Mouse (Mus musculus) lung, embryonic 14.5 days (tissue): ENCODE measurements around the gene Atrnl1. TPM values are rescaled to one million over a fixed set of nuclear protein-coding genes. Genes with fewer than 3 reads are reported as not detected.

Experiments
- ATAC-seq: fragments of 200-750 bp; cut with Nextera tagmentation; 2 replicates; pipeline ENCODE4 v1.8.0; 2017; ENCODE audit warnings: mild to moderate bottlenecking, moderate TSS enrichment, moderate library complexity; ENCODE audit not compliant: insufficient read depth
- DNase-seq: peaks from one replicate; pipeline ENCODE4 v3.0.0-alpha.2; 2015
- H3K27ac ChIP-seq: fragments of 300-500 bp; sonication (generic); 2 replicates; pipeline ENCODE4 v1.5.1; 2014; ENCODE audit warnings: low read depth, mild to moderate bottlenecking, moderate library complexity
- H3K27me3 ChIP-seq: fragments of 300-500 bp; sonication (generic); 2 replicates; pipeline ENCODE4 v1.6.1; 2014; ENCODE audit warnings: low read length, control low read depth; ENCODE audit not compliant: insufficient read depth
- H3K36me3 ChIP-seq: fragments of 300-500 bp; sonication (generic); 2 replicates; pipeline ENCODE4 v1.6.1; 2014; ENCODE audit warnings: control low read depth; ENCODE audit not compliant: insufficient read depth
- H3K4me1 ChIP-seq: fragments of 300-500 bp; sonication (generic); 2 replicates; pipeline ENCODE4 v1.6.1; 2014; ENCODE audit warnings: antibody characterized with exemption, control low read depth; ENCODE audit not compliant: insufficient read depth
- H3K4me2 ChIP-seq: fragments of 300-500 bp; sonication (generic); 2 replicates; pipeline ENCODE4 v1.6.1; 2014; ENCODE audit warnings: mild to moderate bottlenecking
- H3K4me3 ChIP-seq: fragments of 300-500 bp; sonication (generic); 2 replicates; pipeline ENCODE4 v1.5.1; 2014; ENCODE audit warnings: low read depth, low read length
- H3K9ac ChIP-seq: fragments of 300-500 bp; sonication (generic); 2 replicates; pipeline ENCODE4 v1.6.1; 2014
- H3K9me3 ChIP-seq: fragments of 300-500 bp; sonication (generic); 2 replicates; pipeline ENCODE4 v1.6.1; 2016; ENCODE audit warnings: low read depth, low read length, control low read depth
- CTCF ChIP-seq: IDR thresholded peaks from 2 replicates; pipeline ENCODE4 v1.5.1; 2016; ENCODE audit warnings: antibody characterized with exemption, low read depth
- WGBS: fragments of 180-500 bp; shearing (Covaris S2); extraction: QIAGEN DNeasy Blood & Tissue Kit; methylation state at CpG from one replicate; pipeline ENCODE4 v1.1.7; 2014; 5-methylcytosine and 5-hydroxymethylcytosine counted together
- polyA plus RNA-seq: library from polyadenylated mRNA; unstranded; fragments of >200 nt; fragmentation: Nextera tagmentation; extraction: Ambion mirVana; gene quantifications from 2 replicates; pipeline ENCODE4 v1.2.1, GENCODE M21; 2014

The Atrnl1 gene
- polyA plus RNA-seq, 1 experiment from 2014 or later: 7.1 TPM

DNA sequence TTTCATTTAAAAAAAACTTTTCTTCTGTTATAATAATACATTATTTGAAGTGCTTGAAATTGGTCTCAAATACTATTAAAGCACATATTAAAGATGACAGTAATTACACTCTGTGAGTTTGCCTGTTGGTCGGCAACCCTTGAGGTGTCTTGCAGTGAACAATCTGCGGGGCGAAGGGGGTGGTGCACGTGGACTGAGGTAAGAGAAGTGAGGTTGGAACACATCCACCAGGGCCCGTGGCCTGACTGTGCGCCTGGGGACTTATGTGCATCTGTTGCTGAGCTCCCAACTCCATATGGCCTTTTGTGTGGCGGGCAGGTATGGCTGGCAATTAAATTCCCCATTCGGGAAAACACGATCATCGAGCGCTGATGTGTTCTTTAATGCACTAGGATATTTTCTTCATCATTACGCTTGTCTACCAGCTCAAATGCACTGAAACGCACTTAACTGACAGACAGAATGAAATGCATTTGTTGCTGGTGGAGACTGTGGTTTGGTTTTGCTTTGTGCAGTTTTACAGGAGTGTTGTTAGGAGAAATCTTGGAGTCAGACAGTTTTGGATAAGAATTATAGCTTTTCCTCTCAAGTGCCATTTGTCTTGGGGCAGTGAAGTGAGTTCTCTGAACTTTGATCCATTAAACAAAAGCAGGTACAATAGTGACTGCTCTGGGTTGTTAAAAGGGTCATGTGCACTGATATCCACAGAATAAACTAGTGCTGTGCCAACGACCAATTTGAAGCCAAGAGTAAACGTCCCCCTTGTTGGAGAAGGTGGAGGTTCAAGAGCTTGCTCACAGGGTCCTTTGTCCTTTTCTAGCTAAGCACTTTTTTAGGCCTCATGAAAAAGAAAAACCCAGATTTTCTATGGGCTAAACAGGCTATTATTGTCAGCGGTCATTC lies 351.2 kb downstream of the Atrnl1 start:
- ATAC-seq (no peak), DNase-seq (no peak)
- no peaks in the 10 kb centered on the region for H3K4me1 ChIP-seq
- H3K27ac ChIP-seq: no peak overlapping the region
- no peaks in the 10 kb centered on the region for H3K27me3 ChIP-seq
- H3K4me3 ChIP-seq: no peak overlapping the region
- WGBS: 81% methylated on average over 16 of the region's 16 CpGs
- no peaks in the 10 kb centered on the region for H3K9me3 ChIP-seq
- no peak overlapping the region for H3K9ac ChIP-seq
- TF ChIP-seq CTCF: no peak
- no peak overlapping the region for H3K4me2 ChIP-seq
- H3K36me3 ChIP-seq: no peaks in the 10 kb centered on the region

- TF ChIP-seq CTCF: no peak
- Histone ChIP-seq H3K9ac (no peak overlapping the region), H3K36me3 (no peaks in the 10 kb centered on the region), H3K27me3 (no peaks in the 10 kb centered on the region), H3K4me2 (no peak overlapping the region), H3K27ac (no peak overlapping the region), H3K4me3 (no peak overlapping the region), H3K9me3 (no peaks in the 10 kb centered on the region), H3K4me1 (no peaks in the 10 kb centered on the region)
- no peak for ATAC-seq
- DNase-seq: no peak
- WGBS: 85% methylated on average over 6 of the region's 6 CpGs
These were observed 353.0 kb downstream of the Atrnl1 start for GRCm38 (mm10) chr19:57963874-57964273.

- 93% methylated on average over 7 of the region's 7 CpGs for WGBS
These were observed 358.9 kb downstream of the Atrnl1 start for GRCm38 (mm10) chr19:57969766-57970165.

GRCm38 (mm10) chr19:57970342-57970895 lies 359.6 kb downstream of the Atrnl1 start:
- Histone ChIP-seq H3K9me3 (no peaks in the 10 kb centered on the region), H3K27me3 (no peaks in the 10 kb centered on the region), H3K4me3 (no peak overlapping the region), H3K27ac (no peak overlapping the region), H3K9ac (no peak overlapping the region), H3K36me3 (no peaks in the 10 kb centered on the region), H3K4me1 (no peaks in the 10 kb centered on the region), H3K4me2 (no peak overlapping the region)
- WGBS: 75% methylated on average over 13 of the region's 13 CpGs
- no peak for TF ChIP-seq CTCF
- no peak for ATAC-seq
- DNase-seq: peak; percentile 4

More at GRCm38 (mm10) chr19:57969766-57970165, 358.9 kb downstream of the Atrnl1 start:
- Histone ChIP-seq H3K9ac (no peak overlapping the region), H3K27ac (no peak overlapping the region), H3K4me3 (no peak overlapping the region), H3K36me3 (no peaks in the 10 kb centered on the region), H3K4me1 (no peaks in the 10 kb centered on the region), H3K27me3 (no peaks in the 10 kb centered on the region), H3K9me3 (no peaks in the 10 kb centered on the region), H3K4me2 (no peak overlapping the region)
- DNase-seq (no peak), ATAC-seq (no peak)
- TF ChIP-seq CTCF: no peak

GRCm38 (mm10) chr19:57975201-57975600 lies 364.4 kb downstream of the Atrnl1 start:
- ATAC-seq: no peak
- Histone ChIP-seq H3K27ac (no peak overlapping the region), H3K4me3 (no peak overlapping the region), H3K27me3 (no peaks in the 10 kb centered on the region), H3K4me2 (no peak overlapping the region), H3K4me1 (no peaks in the 10 kb centered on the region), H3K9ac (no peak overlapping the region), H3K9me3 (no peaks in the 10 kb centered on the region), H3K36me3 (no peaks in the 10 kb centered on the region)
- no peak for DNase-seq
- no peak for TF ChIP-seq CTCF
- 90% methylated on average over 6 of the region's 6 CpGs for WGBS

- H3K9ac ChIP-seq: no peak overlapping the region
- H3K4me3 ChIP-seq: no peak overlapping the region
- DNase-seq (no peak), ATAC-seq (no peak)
- no peaks in the 10 kb centered on the region for H3K9me3 ChIP-seq
- 83% methylated on average over 21 of the region's 21 CpGs for WGBS
- H3K4me1 ChIP-seq: no peaks in the 10 kb centered on the region
- no peaks in the 10 kb centered on the region for H3K36me3 ChIP-seq
- H3K27ac ChIP-seq: no peak overlapping the region
- TF ChIP-seq CTCF: no peak
- no peaks in the 10 kb centered on the region for H3K27me3 ChIP-seq
- H3K4me2 ChIP-seq: no peak overlapping the region
These were observed 375.4 kb downstream of the Atrnl1 start for GRCm38 (mm10) chr19:57985918-57986900.
